Mouse (Mus musculus): ENCODE measurements around the gene Ipo13. TPM values are rescaled to one million over a fixed set of nuclear protein-coding genes. Genes with fewer than 3 reads are reported as not detected.

The Ipo13 gene
- 100 to 1,000 TPM; 262 to 289 TPM for total RNA-seq (2021)
- long read RNA-seq, experiment 1, transcript Ipo13-201 (20 exons, 3,595 nt), result major isoform, 209 of 278 reads
- long read RNA-seq, experiment 1, partial matches to known transcripts, result 32 of 278 reads
- long read RNA-seq, experiment 1, other reads (novel, unspliced or antisense), result 37 of 278 reads
- long read RNA-seq, experiment 2, transcript Ipo13-201 (20 exons, 3,595 nt), result major isoform, 276 of 385 reads
- long read RNA-seq, experiment 2, partial matches to known transcripts, result 59 of 385 reads
- long read RNA-seq, experiment 2, other reads (novel, unspliced or antisense), result 47 of 385 reads

DNA sequence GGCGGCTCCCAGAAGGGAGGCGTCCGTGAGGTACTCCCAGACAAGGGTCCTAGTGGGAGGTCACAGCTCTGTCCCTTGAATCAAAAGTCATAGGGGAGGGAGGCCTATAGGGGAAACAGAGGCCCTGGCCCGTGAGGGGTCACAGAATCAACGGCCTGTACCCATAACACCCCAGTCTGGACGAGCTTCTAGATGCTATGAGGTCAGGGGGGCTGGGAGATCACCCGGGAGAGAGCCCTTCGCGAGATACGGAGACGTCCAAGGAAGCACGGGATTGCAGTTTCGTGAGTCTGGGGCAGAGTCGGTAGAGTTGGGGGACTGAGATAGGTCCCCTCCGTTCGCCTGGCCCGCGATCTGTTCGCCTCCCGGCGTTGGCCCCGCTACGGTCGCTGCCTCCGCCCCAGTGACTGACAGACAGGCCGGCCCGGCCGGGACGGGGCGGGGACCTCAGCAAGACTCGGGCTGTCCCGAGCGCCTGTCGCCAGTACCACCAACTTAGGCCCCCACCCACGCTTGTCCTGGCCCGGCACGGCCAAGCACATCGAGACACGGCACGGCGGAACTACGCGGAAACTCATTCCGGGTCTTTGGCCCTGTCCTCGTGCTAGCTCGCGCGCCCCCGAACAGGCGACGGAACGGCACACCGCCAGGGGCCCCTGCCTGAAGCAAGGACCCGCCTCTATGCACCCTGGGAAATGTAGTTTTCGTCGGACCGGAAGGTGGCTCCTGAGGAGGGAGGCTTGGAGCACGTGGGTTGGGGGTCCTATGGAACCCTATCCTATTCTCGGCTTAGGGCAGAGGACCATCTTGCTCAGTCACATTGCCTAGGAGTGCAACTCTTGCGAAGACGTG, at the start of gene Ipo13:
Ipo13 (minus strand) TSS at position 409 of the 852 bp plus-strand sequence.
- peak; percentile 94 for DNase-seq (ENCODE audit: low spot score)

DNA sequence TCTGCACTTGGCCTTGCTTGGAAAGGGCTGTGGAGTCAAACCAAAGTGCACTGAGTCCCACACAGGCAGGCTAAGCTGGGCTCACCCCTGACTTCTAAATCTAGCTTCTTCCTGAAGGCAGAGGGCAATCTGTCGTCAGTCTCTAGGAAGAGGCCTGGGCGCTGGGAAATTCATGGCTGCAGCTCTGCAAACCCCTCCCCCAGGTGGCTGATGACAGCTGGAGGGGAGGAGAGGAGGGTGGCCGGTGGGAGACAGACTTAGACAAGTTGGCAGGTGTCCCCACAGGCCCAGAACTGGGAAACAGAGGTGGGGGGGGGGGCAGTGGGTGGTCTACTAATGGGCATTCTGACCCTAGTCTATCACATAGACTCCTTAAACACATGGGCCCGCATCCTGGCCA, 42.7 kb upstream of the Ipo13 start:
- DNase-seq (ENCODE audit: low spot score), result no peak

DNA sequence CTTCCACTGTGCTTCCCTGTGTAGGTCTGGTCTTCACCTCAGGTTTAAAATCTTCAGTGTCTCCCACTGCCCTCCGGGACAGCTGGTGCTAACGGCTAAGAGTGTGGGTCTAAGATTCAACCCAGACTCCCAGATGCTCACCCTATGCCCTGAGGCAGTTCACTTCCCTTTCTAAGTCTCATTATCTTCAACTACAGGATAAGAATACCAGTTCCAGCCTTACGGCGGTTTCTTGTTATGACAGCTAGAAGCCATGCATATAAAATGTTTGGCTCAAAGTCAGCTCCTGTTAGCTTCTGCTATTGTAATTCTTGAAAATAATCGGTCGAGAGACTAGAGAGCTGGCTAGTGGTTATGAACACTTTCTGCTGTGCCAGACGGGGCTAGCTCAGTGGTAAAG, 32.7 kb upstream of the Ipo13 start:
- DNase-seq (ENCODE audit: low spot score), result no peak

DNA sequence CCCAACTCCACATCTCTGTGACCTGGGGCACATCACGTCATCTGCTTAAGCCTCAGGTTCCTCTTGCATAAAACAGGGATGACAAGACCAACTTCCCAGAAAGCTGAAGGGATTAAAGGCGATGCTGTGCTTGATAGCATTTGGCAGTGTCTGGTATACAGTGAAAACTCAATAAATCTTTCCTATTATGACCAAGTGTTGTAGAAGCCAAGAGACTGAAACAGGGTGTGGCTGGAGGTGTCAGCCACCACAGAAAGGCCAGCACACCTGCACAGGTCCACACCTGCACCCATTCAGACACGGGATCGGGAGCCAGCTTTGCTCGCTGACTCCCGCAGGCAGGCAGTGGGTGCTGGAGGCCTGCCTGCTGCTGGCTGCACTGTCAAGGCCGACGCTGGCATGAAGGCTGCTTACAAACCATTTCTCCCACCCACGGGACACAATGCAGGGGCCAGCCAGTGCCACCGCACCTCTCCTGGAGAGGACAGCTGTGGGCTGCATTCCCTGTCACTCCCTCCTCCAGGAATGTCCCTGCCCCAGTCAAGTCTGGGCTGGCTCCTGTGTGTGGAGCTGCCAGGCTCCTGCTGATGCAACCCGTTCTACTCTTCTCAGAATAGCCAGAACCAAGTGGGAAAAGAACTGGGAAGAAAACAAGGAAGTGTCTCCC, 32.0 kb upstream of the Ipo13 start:
- no peak for DNase-seq (ENCODE audit: low spot score)

DNA sequence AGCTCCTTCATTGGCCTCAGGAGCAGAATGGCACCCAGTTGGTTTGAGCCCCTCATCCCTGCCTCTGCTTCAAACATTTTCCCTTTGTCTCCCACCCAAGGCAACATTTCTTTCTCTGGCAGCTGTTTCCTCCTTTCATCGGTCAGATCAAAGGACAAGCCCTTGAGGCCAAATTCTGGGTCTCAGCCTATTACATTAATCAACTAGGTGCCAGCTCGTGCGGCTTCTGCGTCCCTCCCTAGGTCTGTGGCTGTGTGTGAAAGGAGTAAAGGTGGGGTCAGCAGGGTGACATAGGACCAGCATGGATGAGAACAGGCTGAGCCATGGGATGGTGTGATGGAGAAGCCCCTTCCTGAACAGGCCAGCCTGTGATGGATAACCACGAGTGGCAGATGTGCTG, 28.5 kb upstream of the Ipo13 start:
- DNase-seq (ENCODE audit: low spot score), result no peak

DNA sequence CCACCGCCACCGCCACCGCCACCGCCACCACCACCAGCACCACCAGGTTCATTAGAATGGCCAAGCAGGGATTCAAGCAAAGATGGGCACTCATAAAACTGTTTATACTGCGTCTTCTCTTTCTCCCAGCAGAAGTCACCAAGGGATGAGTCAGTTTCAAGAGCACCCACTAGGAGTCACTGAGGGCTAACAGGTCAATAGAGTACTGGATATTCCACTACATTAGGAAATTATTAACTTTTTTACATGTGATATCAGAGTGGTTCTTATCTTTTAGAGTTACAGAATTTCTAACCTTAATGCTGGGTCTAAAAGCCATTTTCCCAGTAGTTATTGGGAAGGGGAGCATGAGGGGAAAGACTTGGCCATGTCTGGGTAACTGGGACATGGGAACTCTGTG, 22.2 kb upstream of the Ipo13 start:
- no peak for DNase-seq (ENCODE audit: low spot score)

DNA sequence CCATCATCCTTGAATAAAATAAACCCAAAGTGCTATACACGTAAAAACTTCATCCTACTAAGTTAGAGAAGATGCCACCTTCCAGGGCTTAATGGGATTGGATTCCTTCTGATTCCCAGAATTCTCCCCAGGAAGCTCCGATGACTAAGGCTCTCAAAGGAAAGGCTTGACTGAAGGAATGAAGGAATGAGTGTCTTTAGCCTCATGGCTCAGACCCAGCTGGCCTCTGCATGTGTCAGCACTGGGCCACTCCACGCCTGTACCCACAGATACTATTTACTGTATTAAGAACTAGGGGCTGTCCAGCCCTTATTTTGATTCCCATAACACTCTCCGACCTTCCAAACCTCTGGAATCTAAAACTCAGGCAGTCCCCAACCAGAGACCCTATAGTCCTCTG, 19.3 kb upstream of the Ipo13 start:
- DNase-seq (ENCODE audit: low spot score), result no peak

DNA sequence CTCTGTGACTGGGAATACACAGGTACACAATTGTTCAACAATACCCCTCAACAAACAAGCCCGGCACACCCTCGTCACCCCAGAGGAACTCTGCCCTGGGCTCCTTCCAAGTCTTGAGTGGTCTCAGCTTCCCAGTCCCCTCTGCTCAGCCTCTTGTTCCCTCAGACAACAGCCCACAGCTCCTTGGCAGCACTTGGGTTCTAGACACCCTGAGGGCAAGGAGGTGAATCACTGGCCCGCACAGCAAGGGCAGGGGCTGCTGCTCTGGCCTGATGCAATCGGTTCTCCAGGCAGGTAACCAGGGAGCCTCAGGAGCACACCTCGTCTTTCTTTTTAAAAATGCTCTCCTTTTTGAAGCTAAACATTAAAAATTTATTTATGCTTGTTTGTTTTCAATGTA, 18.4 kb upstream of the Ipo13 start:
- no peak for DNase-seq (ENCODE audit: low spot score)

DNA sequence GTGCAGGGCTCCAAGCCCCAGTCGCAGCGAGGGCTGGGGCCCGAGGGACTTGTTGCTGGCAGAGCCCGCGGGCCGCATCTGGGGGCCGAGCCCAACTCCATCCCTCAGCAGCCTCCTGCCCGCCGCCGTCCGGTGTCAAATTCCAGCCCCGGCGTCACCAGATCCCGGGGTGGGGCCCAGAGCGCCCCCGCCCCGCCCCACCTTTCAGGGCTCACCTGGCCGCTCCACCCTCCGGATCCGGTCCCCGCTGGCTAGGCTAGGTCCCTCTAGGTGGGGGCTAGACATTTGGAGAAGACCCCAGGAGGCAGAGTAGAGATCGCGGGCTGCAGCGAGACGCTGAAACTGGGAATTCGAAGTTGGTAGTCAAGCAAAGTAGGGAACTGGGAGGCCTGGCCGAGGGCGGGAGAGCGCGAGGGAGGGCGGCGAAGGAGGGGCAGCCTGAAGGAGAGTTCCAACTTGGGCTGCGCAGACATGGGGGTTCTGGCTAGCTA, 14.6 kb upstream of the Ipo13 start, which contains the start of gene Artn:
Artn (minus strand) TSS at position 373 of the 491 bp plus-strand sequence.
- peak; percentile 35 for DNase-seq (ENCODE audit: low spot score)

DNA sequence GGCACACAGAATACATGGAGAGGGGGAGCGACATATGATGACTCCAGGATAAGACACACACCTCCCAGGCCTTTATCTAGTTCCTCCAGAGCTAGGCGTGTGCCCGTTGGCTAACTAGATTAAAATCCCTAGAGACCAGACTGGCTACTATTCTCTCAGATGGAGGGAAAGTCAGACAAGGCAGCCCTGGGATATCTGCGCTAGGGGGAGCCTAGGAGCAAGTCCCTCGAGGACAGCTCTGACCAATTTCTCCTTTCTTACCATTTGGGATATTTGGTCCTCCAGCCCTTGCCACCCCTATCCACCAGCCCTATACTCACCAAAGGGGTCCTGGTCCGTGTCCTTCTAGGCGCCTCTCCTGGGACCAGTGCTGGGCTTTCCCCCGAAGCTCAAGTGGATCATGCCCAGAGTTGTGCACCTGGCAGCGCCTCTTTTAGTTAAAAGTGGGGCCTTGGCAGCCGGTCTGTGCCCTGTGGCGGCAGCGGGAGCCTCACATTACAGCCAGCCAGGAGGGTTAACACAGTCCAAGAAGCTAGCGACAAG, 14.0 kb upstream of the Ipo13 start:
- DNase-seq (ENCODE audit: low spot score), result peak; percentile 68

DNA sequence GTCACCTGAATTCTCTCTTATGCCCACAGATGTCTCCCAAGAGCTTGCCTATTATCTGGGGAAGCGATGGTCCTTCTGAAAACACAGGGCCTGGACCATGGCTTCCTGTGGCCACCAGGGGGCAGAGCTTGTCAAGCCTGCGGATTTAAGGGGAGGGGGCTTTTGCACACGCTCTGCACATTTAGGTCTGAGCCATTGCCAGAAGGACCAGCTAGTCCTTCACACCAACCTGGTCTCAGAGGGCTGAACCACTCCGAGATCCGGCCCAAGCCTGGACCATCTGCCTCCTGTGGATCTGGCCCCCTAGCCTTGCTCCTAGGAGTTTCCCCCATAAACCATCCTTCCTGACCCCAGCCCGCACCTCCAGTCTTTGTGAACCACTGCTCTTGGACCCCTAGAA, 13.4 kb upstream of the Ipo13 start:
- no peak for DNase-seq (ENCODE audit: low spot score)

DNA sequence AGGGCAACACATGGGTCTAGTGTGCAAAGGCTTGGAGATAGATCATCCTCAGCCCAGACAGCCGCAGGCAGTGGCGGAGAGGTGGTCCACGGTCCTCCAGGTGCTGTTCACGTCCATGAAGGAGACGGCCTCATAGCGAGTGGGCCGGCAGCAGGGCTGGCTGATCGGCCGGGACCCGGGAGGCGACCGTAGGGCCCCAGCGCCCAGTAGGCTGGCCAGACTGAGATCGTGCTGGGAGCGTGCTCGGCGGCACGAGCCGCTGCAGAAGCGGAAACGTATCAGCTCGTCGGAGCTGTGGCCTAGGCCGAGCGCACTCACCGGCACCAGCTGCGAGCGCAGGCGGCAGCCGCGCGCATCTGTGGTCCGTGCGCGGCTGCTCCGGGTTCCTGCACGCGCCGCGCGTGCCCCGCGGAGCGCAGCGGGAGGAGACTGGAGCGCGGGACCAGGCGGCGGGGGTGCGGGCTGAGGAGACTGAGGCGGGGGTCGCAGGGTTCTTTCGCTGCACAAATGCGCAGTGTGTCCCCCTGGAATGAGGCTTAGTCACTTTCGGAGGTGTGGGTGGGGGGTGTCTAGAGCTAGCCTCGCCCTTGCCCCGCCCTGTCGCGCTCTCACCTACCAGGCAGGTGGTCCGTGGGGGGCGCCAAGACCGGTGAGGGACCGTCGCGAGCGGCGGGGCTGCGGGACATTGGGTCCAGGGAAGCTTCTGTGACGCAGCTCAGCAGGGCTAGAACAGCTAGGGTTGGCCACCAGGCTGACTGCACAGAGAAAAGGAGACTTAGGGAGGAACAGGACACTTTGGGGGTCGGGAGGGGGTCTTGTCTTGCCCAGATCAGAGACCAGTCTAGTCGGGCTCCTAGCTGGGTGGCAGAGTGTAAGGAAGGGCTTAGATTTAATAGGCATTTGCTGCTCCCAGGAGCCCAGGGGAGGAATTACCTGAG, 12.0 kb upstream of the Ipo13 start:
- no peak for DNase-seq (ENCODE audit: low spot score)

DNA sequence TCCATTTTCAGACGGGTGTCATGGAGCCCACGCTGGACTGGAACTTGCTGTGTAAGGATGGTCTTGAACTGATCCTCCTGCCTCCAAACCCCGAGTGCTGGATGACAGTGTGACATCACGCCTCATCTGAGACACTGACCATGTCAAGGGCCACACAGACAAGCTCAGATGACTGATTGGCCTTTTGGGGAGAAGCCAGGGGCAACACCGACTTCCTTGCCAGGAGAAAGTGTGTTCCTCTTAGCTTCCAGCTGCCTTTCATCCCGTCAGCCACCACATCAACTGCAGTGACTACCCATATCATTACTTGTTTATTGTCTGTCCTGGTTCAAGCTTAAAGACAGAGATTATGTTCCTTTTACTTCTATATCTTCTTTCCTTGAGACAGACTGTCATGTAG, 10.1 kb upstream of the Ipo13 start:
- no peak for DNase-seq (ENCODE audit: low spot score)

DNA sequence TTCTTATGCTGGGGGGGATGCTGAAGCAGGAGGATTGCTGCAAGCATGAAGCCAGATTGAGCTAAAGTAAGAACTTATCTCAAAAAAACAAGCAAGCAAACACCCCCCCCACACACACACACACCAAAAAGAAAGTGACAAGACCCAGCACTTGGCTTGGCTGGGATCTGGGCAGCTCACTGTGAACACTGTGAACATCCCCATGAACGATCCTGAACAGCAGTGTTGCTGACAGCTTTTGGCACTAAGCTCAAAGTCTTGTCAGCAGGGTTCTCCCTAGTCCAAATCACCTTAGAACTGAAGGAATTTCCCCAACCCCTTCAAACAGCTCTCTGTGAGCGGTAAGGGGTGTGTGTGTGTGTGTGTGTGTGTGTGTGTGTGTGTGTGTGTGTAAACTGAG, 8.7 kb upstream of the Ipo13 start:
- DNase-seq (ENCODE audit: low spot score), result no peak

DNA sequence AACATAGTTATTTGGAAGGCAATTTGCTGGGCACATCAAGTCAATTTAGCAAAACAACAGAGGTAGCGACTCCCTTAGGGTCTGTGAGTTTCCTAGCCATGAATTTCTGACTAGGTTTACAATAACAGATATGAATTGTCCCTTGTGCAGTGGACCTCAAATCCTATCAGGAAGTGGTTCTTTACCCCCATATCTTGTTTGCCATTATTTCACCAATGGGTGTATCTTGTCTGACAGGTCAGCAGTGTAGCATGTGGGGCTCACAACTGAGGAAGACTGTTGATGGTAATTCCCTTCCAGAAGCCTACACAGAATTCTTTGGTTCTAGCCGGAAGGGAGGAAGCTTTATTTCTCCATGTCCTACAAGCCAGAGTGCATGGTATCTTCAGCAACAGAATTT, 6.6 kb upstream of the Ipo13 start:
- no peak for DNase-seq (ENCODE audit: low spot score)

DNA sequence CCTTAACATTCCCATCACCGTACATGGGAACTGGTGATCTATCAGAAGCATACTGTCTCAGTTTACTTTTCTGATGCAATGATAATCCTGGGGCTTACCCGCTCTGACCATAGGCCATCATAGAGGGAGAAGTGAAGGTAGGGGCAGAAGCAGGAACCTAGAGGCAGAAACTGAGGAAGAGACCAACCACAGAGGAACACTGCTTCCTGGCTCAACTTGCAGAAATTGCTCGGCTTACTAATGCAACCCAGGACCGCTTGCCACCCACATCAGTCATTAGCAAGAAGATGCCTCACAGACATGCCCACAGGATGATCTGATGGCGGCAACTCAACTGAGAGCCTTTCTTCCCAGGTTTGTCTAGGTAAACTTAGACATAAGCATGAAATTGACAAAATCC, 4.0 kb upstream of the Ipo13 start:
- DNase-seq (ENCODE audit: low spot score), result no peak

DNA sequence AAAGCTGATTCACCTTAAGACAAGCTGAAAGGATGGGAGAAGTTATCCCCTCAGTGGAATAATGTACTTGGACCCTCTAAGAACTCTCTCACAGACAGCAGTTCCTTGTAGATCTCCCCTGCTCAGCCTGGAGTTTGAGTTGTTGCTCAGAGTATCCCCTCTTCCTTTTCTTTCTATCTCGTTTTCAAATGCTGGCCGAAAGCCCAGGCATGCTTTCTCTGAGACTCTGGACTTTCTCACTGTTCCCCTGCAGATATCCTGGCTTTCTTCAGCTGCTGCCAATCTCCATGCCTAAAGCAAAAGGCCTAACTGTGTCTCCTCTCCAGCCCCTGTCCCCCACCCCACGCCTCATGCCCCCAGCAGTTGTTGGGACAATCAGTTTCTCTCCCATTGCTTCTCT, 3.5 kb upstream of the Ipo13 start:
- DNase-seq (ENCODE audit: low spot score), result no peak

DNA sequence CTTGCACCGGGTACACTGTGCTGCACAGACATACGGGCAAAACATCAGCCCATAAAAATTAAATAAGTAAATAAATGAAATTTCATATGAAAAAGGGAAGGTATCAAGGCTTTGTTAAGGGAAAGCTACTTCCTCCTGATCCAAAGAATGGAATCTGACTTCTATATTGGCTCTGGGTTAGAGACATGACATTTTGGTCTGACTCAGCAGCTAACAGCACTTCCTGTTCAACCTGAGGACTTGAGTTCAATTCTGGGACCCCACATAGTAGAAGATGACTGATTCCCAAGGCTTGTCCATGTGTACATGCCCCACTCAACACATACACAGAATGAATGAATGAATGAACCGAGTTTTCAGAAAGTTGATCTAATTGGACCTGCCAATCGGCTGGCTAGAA, 3.0 kb upstream of the Ipo13 start:
- DNase-seq (ENCODE audit: low spot score), result no peak

DNA sequence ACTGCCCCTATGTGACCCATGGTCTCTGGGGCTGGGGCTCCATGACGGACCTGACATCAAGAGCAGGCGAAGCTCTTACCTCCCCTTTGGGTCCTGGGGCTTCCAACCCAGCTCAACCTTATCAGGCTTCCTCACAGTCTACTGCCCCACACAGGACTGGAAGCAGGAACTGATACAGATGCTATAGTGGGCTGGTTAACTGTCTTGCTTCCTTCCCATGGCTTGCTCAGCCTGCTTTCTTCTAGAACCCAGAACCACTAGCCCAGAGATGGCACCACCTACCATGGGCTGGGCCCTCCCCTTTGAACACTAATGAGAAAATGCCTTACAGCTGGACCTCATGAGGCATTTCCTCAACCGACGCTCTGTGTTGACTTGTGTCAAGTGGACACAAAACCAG, 2.6 kb upstream of the Ipo13 start:
- no peak for DNase-seq (ENCODE audit: low spot score)

DNA sequence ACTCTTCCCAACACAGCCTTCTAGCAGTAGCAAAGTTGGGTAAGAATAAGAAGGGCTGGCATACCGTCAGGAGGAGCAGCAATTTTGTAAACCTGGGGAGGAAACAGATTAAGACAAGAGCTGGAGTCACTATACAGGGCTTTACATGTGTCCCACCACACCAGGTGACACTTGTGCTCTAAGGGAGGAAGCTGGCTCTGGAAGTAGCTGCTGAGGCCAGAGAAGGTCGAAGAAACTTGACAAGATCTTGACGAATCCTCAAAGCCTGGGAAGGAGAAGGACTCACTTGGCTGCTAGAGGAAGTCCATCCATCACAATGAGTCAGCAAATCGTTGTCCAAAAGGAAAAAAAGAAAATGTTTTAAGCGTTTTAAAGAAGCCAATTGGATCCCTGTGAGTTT, 1.6 kb upstream of the Ipo13 start:
- no peak for DNase-seq (ENCODE audit: low spot score)

Data from gastrocnemius, adult 18-20 months (tissue).